Mouse (Mus musculus) embryonic facial prominence, embryonic 12.5 days (tissue): Measurements from ENCODE around the gene Plpp4. TPM values are rescaled to one million over a fixed set of nuclear protein-coding genes. Genes with fewer than 3 reads are reported as not detected.

ENCODE experiments used
- ATAC-seq: fragments of 200-750 bp; cut with Nextera tagmentation; 2 replicates; pipeline ENCODE4 v1.8.0; 2017; ENCODE audit not compliant: insufficient number of reproducible peaks, insufficient read depth, low FRiP score, low TSS enrichment
- H3K27ac ChIP-seq: fragments of 300-500 bp; sonication (generic); 2 replicates; pipeline ENCODE4 v1.5.1; 2016; ENCODE audit warnings: mild to moderate bottlenecking
- H3K27me3 ChIP-seq: fragments of 300-500 bp; sonication (generic); 2 replicates; pipeline ENCODE4 v1.6.1; 2016; ENCODE audit warnings: mild to moderate bottlenecking, moderate library complexity
- H3K36me3 ChIP-seq: fragments of 300-500 bp; sonication (generic); 2 replicates; pipeline ENCODE4 v1.6.1; 2016; ENCODE audit warnings: mild to moderate bottlenecking
- H3K4me1 ChIP-seq: fragments of 300-500 bp; sonication (generic); 2 replicates; pipeline ENCODE4 v1.6.1; 2016
- H3K4me2 ChIP-seq: fragments of 300-500 bp; sonication (generic); replicated peaks from 2 replicates; pipeline ENCODE4 v1.6.1; 2016; ENCODE audit warnings: mild to moderate bottlenecking, moderate library complexity
- H3K4me3 ChIP-seq: fragments of 300-500 bp; sonication (generic); 2 replicates; pipeline ENCODE4 v1.5.1; 2016; ENCODE audit warnings: mild to moderate bottlenecking
- H3K9ac ChIP-seq: fragments of 300-500 bp; sonication (generic); 2 replicates; pipeline ENCODE4 v1.6.1; 2016; ENCODE audit warnings: mild to moderate bottlenecking, moderate library complexity
- H3K9me3 ChIP-seq: fragments of 300-500 bp; sonication (generic); 2 replicates; pipeline ENCODE4 v1.6.1; 2016; ENCODE audit warnings: mild to moderate bottlenecking, moderate library complexity
- WGBS: fragments of 180-500 bp; shearing (Covaris S2); methylation state at CpG from one replicate; pipeline ENCODE4 v1.1.7; 2016; 5-methylcytosine and 5-hydroxymethylcytosine counted together
- polyA plus RNA-seq: library from polyadenylated mRNA; unstranded; fragments of >200 nt; fragmentation: Nextera tagmentation; extraction: Ambion mirVana; gene quantifications from 2 replicates; pipeline ENCODE4 v1.2.1, GENCODE M21; 2016

Plpp4 gene
- polyA plus RNA-seq, 1 experiment from 2014 or later: 0.64 TPM

DNA sequence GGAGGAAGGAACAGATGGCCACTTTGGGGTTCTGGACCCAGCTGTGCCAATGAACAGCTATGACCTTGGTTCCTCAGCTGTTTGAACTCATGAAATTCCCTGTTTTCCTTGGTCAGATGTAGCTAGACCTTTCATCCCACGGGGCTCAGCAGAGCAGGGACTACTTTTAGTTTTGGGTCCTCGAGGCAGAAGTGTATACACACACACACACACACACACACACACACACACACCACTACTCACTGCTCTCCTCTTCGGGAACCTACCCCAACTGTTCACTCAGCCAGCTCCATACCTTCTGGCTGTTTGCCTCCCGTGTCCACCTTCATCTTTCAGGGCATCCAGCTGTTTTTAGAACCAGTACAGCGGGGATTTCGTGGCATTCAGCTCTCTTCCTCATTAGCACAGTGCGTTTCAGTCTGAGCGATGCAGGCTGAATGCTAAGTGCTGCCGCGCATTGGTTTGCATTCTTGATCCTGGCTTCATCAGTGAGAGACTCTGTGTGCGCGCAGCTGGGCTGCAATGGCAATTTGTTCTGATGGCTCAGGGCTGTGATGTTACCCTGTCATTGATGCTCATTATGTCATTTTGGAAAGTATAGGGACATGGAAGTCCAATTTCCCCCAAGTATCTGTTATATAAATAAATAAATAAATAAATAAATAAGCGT is 146.0 kb downstream of the Plpp4 start:
- Histone ChIP-seq H3K4me1 (no peaks in the 10 kb centered on the region), H3K9ac (no peak overlapping the region), H3K4me3 (no peak overlapping the region), H3K27ac (no peak overlapping the region), H3K9me3 (no peaks in the 10 kb centered on the region), H3K27me3 (no peaks in the 10 kb centered on the region), H3K4me2 (no peak overlapping the region), H3K36me3 (no peaks in the 10 kb centered on the region)
- WGBS: 84% methylated on average over 13 of the region's 13 CpGs
- ATAC-seq: no peak

DNA sequence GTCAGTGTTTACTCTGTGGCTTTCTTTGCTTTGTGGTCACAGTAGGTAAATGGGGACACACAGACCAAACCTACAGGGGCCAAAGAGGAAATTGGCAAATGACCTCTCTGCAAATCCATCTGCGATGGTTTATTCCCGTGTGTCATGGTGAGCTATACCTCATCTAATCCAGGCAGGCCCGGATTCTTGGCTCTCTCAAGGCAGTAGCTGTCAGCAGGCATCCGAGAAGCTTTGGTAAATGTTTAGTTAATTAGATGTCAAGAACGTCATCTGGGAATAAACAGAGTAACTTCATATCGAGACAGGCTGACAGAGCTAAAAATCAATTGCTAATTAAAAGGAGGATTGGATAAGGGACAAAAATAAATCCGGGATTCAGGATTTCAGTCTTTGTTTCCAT is 149.2 kb downstream of the Plpp4 start:
- Histone ChIP-seq H3K36me3 (no peaks in the 10 kb centered on the region), H3K9me3 (no peaks in the 10 kb centered on the region), H3K4me3 (no peak overlapping the region), H3K4me2 (no peak overlapping the region), H3K27ac (no peak overlapping the region), H3K9ac (no peak overlapping the region), H3K4me1 (no peaks in the 10 kb centered on the region), H3K27me3 (no peaks in the 10 kb centered on the region)
- 45% methylated on average over 7 of the region's 7 CpGs for whole genome bisulfite sequencing
- ATAC-seq: no peak

DNA sequence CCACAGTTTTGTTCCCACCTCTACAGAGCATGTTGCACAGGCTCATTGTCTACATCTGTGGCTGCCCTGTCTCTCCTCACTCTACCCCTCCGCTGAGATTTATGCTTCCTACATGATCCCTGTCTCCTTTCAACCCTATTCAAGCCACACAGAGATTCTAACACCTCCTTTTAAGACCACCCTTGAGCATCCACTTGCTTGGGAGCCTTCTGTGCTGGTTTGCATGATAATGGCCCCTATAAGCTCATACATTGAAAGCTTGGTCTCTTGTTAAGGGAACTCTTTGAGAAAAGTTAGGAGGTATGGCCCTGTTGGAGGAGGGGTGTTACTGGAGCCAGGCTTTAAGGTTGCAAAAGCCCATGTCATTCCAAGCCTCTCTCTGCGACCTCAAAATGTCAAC is 155.9 kb downstream of the Plpp4 start:
- no peak overlapping the region for H3K27ac ChIP-seq
- H3K9me3 ChIP-seq: no peaks in the 10 kb centered on the region
- no peak for ATAC-seq
- 67% methylated on average over 2 of the region's 2 CpGs for WGBS
- H3K4me1 ChIP-seq: no peaks in the 10 kb centered on the region
- no peaks in the 10 kb centered on the region for H3K27me3 ChIP-seq
- no peaks in the 10 kb centered on the region for H3K36me3 ChIP-seq
- no peak overlapping the region for H3K9ac ChIP-seq
- H3K4me2 ChIP-seq: no peak overlapping the region
- H3K4me3 ChIP-seq: no peak overlapping the region

DNA sequence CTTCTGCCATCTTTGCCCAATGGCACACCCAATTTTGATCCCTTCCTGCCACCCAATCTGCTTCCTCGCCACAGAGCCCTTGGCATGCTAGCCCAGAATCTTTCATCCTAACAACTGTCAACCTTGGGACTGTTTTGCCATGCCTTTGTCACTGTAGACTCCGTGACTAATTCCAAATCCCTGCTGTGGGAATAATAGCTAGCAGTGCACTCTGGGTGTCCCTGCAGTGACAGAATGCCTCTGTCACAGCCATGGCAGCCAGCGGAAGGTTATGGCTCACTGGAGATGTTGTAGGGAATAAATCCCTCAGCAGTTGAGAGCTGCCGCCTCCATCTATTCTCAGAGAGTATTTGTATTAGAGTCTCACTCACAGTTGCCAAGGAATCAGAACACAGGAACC is 158.3 kb downstream of the Plpp4 start:
- 43% methylated on average over 4 of the region's 4 CpGs for WGBS
- no peaks in the 10 kb centered on the region for H3K27me3 ChIP-seq
- H3K36me3 ChIP-seq: no peaks in the 10 kb centered on the region
- no peak overlapping the region for H3K27ac ChIP-seq
- H3K4me1 ChIP-seq: no peaks in the 10 kb centered on the region
- no peak overlapping the region for H3K4me3 ChIP-seq
- H3K9ac ChIP-seq: no peak overlapping the region
- H3K9me3 ChIP-seq: no peaks in the 10 kb centered on the region
- ATAC-seq: no peak
- no peak overlapping the region for H3K4me2 ChIP-seq

DNA sequence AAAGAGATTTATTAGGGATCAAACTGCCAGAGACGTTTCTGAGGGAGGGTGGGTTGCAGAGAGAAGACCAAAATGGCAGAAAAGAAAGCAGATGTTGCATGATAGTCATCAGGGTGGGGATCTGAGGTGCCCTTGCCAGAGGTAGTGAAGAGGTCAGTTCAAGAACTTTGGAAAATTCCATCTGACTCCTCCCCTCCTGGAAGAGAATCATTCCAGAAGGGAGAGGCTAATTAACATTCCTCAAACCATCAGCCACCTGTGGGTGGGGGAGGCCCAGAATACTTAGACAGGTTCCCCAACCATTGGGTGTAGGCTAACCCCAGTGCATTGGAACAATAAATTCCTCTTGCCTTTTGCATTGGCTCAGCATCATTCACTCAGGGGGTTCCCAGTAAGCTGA is 164.3 kb downstream of the Plpp4 start:
- Histone ChIP-seq H3K4me1 (no peaks in the 10 kb centered on the region), H3K36me3 (no peaks in the 10 kb centered on the region), H3K9ac (no peak overlapping the region), H3K4me3 (no peak overlapping the region), H3K9me3 (no peaks in the 10 kb centered on the region), H3K27me3 (no peaks in the 10 kb centered on the region), H3K4me2 (no peak overlapping the region), H3K27ac (no peak overlapping the region)
- no peak for ATAC-seq
- 50% methylated on average over 1 of the region's 1 CpGs for WGBS

DNA sequence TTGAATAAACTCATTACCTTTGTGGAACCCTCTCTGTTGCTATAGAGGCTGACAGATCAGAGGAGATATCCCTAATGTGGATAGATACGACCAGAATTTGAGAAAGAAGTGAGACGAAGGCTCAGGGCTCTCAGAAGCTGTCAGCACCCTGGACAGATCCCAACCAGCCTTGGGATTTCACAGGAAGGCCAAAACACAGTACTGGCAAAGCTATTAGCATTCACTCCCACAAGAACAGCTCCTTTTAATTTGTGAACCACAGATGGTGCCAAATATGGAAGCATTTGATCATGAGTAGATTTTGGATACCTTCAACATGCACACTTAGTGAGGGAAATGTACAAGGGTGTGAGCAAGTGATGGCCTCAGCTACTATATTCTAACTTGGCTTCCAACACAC is 168.7 kb downstream of the Plpp4 start:
- no peak overlapping the region for H3K4me2 ChIP-seq
- H3K36me3 ChIP-seq: no peaks in the 10 kb centered on the region
- no peaks in the 10 kb centered on the region; the same call in 1 of the 2 replicates for H3K9me3 ChIP-seq
- 18% methylated on average over 2 of the region's 2 CpGs for WGBS
- no peak for ATAC-seq
- H3K4me3 ChIP-seq: no peak overlapping the region
- H3K27me3 ChIP-seq: no peaks in the 10 kb centered on the region
- H3K27ac ChIP-seq: no peak overlapping the region
- no peak overlapping the region for H3K9ac ChIP-seq
- no peaks in the 10 kb centered on the region for H3K4me1 ChIP-seq

DNA sequence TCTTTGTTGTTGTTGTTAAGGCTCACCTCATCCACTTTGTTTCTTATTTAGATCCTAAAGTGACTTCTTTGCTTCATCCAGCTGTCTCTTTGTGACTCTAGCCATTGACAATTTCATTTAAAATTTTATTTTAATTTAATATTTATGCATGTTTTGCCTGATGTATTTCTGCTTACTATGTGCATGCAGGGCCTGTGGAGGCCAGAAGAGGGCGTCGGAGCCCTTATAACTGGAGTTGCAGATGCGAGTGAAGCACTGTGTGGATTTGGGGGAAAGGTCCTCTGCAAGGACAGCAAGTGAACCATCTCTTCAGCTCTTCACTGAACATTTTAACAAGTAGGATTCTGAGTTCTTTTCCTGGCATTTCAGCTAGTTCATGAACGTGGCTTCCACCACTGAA is 172.0 kb downstream of the Plpp4 start:
- H3K9ac ChIP-seq: no peak overlapping the region
- no peak overlapping the region for H3K4me3 ChIP-seq
- H3K27me3 ChIP-seq: no peaks in the 10 kb centered on the region
- H3K4me2 ChIP-seq: no peak overlapping the region
- no peak for ATAC-seq
- no peaks in the 10 kb centered on the region for H3K4me1 ChIP-seq
- no peaks in the 10 kb centered on the region for H3K36me3 ChIP-seq
- 51% methylated on average over 4 of the region's 4 CpGs for WGBS
- no peak overlapping the region for H3K27ac ChIP-seq
- H3K9me3 ChIP-seq: no peaks in the 10 kb centered on the region; the same call in 1 of the 2 replicates

DNA sequence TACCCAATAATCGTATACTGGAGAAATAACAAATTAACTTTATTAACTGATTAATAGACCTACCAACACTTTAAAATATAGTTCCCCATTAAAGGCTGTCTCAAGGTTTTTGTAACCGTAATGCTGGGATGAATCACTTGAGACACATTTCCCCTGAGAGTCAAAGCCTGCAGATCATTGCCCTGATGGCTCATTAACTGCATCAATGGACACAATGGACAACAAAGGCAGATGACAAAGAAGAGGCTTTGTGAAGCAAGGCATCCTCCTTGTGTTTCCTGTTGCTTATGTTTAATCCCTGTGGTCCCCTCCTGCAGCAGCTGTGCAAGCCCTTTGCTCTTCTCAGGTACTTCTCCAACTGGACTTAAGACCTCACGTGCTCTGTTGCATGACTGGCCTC is 173.1 kb downstream of the Plpp4 start:
- no peak overlapping the region for H3K4me2 ChIP-seq
- no peak overlapping the region for H3K9ac ChIP-seq
- H3K27ac ChIP-seq: no peak overlapping the region
- no peak overlapping the region for H3K4me3 ChIP-seq
- H3K4me1 ChIP-seq: no peaks in the 10 kb centered on the region
- no peaks in the 10 kb centered on the region for H3K27me3 ChIP-seq
- ATAC-seq: no peak
- WGBS: 72% methylated on average over 3 of the region's 3 CpGs
- H3K9me3 ChIP-seq: no peaks in the 10 kb centered on the region; the same call in 1 of the 2 replicates
- H3K36me3 ChIP-seq: no peaks in the 10 kb centered on the region
